Mouse (Mus musculus) liver, embryonic 14.5 days (tissue): ENCODE results near the gene Ehmt1. TPM values are rescaled to one million over a fixed set of nuclear protein-coding genes. Genes with fewer than 3 reads are reported as not detected.

Source experiments
- ATAC-seq: fragments of 200-750 bp; cut with Nextera tagmentation; 2 replicates; pipeline ENCODE4 v1.8.0; 2017; ENCODE audit warnings: moderate number of reproducible peaks, mild to moderate bottlenecking, moderate library complexity; ENCODE audit not compliant: insufficient read depth
- DNase-seq, 3 experiments: peaks; one replicate each; pipeline ENCODE4 v3.0.0-alpha.2; 2012 to 2013; ENCODE audit warnings: low read depth in 3 of 3, low spot score in 3 of 3
- H3K27ac ChIP-seq: fragments of 300-500 bp; sonication (generic); 2 replicates; pipeline ENCODE4 v1.5.1; 2014; ENCODE audit warnings: moderate library complexity, mild to moderate bottlenecking, control low read depth, inconsistent platforms
- H3K27me3 ChIP-seq: fragments of 300-500 bp; sonication (generic); 2 replicates; pipeline ENCODE4 v1.6.1; 2014; ENCODE audit warnings: mild to moderate bottlenecking, low read length, moderate library complexity; ENCODE audit not compliant: control insufficient read depth, insufficient read depth
- H3K36me3 ChIP-seq: fragments of 300-500 bp; sonication (generic); replicated peaks from 2 replicates; pipeline ENCODE4 v1.6.1; 2014; ENCODE audit warnings: low read depth; ENCODE audit not compliant: control insufficient read depth, insufficient read depth
- H3K4me1 ChIP-seq, 2 experiments: fragments of 200-500 bp in 1 of 2; fragments of 300-500 bp in 1 of 2; sonication (generic) in 1 of 2; replicated peaks; 2 replicates each; pipeline ENCODE4 v1.6.1; 2012 to 2014; ENCODE audit warnings: antibody characterized with exemption in 1 of 2, inconsistent platforms in 1 of 2, low read length in 1 of 2; ENCODE audit not compliant: control insufficient read depth in 2 of 2, insufficient read depth in 2 of 2
- H3K4me2 ChIP-seq: fragments of 300-500 bp; sonication (generic); 2 replicates; pipeline ENCODE4 v1.6.1; 2014; ENCODE audit warnings: low read depth, mild to moderate bottlenecking, control low read depth, moderate library complexity
- H3K4me3 ChIP-seq, 2 experiments: fragments of 200-500 bp in 1 of 2; fragments of 300-500 bp in 1 of 2; sonication (generic) in 1 of 2; 2 replicates each; pipeline ENCODE4 v1.5.1; 2012 to 2014; ENCODE audit warnings: low read depth in 2 of 2, low read length in 2 of 2, mild to moderate bottlenecking in 2 of 2, control low read depth in 1 of 2, inconsistent platforms in 1 of 2, moderate library complexity in 1 of 2; ENCODE audit not compliant: insufficient read depth in 1 of 2
- H3K9ac ChIP-seq: fragments of 300-500 bp; sonication (generic); replicated peaks from 2 replicates; pipeline ENCODE4 v1.6.1; 2014; ENCODE audit warnings: mild to moderate bottlenecking, control low read depth, moderate library complexity
- H3K9me3 ChIP-seq: fragments of 300-500 bp; sonication (generic); 2 replicates; pipeline ENCODE4 v1.6.1; 2016; ENCODE audit warnings: low read length, mixed read lengths; ENCODE audit not compliant: control insufficient read depth
- CTCF ChIP-seq: IDR thresholded peaks from 2 replicates; pipeline ENCODE4 v1.5.1; 2016; ENCODE audit warnings: antibody characterized with exemption, low read depth, control low read depth
- EP300 ChIP-seq: IDR thresholded peaks from 2 replicates; pipeline ENCODE4 v1.6.1; 2016; ENCODE audit warnings: antibody characterized with exemption, low read depth
- WGBS: fragments of 180-500 bp; shearing (Covaris S2); extraction: QIAGEN DNeasy Blood & Tissue Kit; methylation state at CpG from one replicate; pipeline ENCODE4 v1.1.7; 2014; ENCODE audit not compliant: insufficient replicate concordance; 5-methylcytosine and 5-hydroxymethylcytosine counted together
- polyA plus RNA-seq, 2 experiments: library from polyadenylated mRNA; depleted of rRNA in 1 of 2; stranded (reverse) in 1 of 2; unstranded in 1 of 2; fragments of >200 nt; fragmentation: Nextera tagmentation in 1 of 2; extraction: Ambion mirVana in 1 of 2; gene quantifications; 2 replicates each; pipeline versions ENCODE4 v1.2.1 to v1.2.3; 2012 to 2014

The Ehmt1 gene
- polyA plus RNA-seq, 2 experiments, result 10.6 to 15.1 TPM

DNA sequence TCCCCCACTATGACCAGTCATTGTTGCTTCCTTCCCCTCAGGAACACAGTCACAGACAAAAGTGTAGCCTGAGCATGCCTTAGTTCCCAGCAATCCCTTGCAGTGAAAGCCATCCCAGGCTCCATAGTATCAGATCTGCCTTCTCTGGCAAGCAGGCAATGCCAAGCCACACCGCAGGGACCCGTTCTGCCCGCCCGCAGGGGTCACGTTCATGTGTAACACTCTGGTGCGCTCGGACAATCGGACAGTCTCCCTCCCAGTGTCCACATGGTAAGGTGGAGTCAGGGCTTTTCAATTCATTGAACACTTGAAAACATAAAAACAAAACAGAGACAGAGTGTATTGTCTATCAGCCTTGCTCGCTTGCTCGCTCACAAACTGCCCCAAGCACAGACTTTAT lies 111.7 kb downstream of the Ehmt1 start:
- TF ChIP-seq EP300 (no peak), CTCF (no peak)
- H3K9ac ChIP-seq, result no peak overlapping the region
- ATAC-seq (no peak), DNase-seq (no peak)
- no peaks in the 10 kb centered on the region for H3K9me3 ChIP-seq
- H3K27me3 ChIP-seq, result no peaks in the 10 kb centered on the region
- H3K4me1 ChIP-seq, result no peaks in the 10 kb centered on the region
- H3K4me2 ChIP-seq, result no peak overlapping the region
- H3K4me3 ChIP-seq, result no peak overlapping the region
- H3K27ac ChIP-seq, result no peak overlapping the region
- peaks cover 17% of the 10 kb centered on the region for H3K36me3 ChIP-seq
- 91% methylated on average over 10 of the region's 10 CpGs for WGBS

DNA sequence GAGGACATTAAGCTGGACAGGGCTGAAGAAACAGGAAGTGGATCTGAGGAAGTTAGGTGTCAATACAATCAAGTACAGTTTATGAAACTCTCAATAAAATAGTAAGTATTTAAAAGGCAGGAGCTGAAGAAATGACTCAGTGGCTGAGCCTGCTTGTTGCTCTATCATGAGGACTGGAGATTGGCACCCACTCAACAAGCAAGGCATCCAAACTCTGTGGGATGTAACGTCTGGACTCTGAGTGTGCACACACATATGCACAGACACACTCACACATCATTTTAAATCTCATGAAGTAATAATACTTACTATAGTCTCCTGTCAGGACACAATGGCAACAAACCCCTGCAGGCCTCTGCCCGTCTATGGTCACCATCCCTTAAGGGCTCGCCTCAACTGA lies 112.4 kb downstream of the Ehmt1 start:
- no peaks in the 10 kb centered on the region for H3K27me3 ChIP-seq
- H3K4me1 ChIP-seq, result no peaks in the 10 kb centered on the region
- TF ChIP-seq EP300, result no peak
- no peak for TF ChIP-seq CTCF
- H3K36me3 ChIP-seq, result peaks cover 23% of the 10 kb centered on the region
- no peaks in the 10 kb centered on the region for H3K9me3 ChIP-seq
- H3K4me3 ChIP-seq, result no peak overlapping the region
- no peak overlapping the region for H3K9ac ChIP-seq
- DNase-seq (no peak), ATAC-seq (no peak)
- WGBS, result 75% methylated on average over 3 of the region's 3 CpGs
- no peak overlapping the region for H3K4me2 ChIP-seq
- H3K27ac ChIP-seq, result no peak overlapping the region

DNA sequence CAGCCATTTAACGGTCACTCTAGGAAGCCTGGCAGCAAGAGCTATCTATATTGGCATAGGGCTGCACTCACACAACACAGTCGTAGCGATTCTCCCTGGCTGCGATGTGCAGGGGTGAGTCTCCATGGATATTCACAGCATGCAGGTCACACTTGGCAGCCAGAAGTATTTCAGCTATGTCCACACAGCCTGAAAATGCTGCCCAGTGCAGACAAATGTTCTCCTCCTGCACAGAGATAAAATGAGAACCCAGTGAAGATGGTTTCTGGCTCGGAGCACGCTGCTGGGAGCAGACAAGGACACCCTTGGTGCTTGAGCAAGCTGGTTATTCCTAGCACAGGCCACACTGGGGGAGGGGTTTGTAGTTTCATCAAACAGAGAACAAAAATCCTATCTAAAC lies 113.3 kb downstream of the Ehmt1 start:
- Histone ChIP-seq H3K4me2 (no peak overlapping the region), H3K27ac (no peak overlapping the region), H3K27me3 (no peaks in the 10 kb centered on the region), H3K9ac (no peak overlapping the region), H3K4me1 (no peaks in the 10 kb centered on the region), H3K4me3 (no peak overlapping the region), H3K9me3 (no peaks in the 10 kb centered on the region), H3K36me3 (peaks cover 26% of the 10 kb centered on the region)
- no peak for DNase-seq
- ATAC-seq, result no peak
- WGBS, result 87% methylated on average over 6 of the region's 6 CpGs
- TF ChIP-seq CTCF (no peak), EP300 (no peak)

- no peak overlapping the region for H3K4me3 ChIP-seq
- no peaks in the 10 kb centered on the region for H3K27me3 ChIP-seq
- no peaks in the 10 kb centered on the region for H3K4me1 ChIP-seq
- H3K27ac ChIP-seq, result no peak overlapping the region
- H3K9me3 ChIP-seq, result no peaks in the 10 kb centered on the region
- TF ChIP-seq EP300 (no peak), CTCF (no peak)
- WGBS, result 69% methylated on average over 4 of the region's 4 CpGs
- ATAC-seq, result no peak
- H3K9ac ChIP-seq, result no peak overlapping the region
- H3K36me3 ChIP-seq, result peaks cover 30% of the 10 kb centered on the region
- DNase-seq, result no peak
- H3K4me2 ChIP-seq, result no peak overlapping the region
These were observed 113.8 kb downstream of the Ehmt1 start for GRCm38 (mm10) chr2:24805621-24806020.

DNA sequence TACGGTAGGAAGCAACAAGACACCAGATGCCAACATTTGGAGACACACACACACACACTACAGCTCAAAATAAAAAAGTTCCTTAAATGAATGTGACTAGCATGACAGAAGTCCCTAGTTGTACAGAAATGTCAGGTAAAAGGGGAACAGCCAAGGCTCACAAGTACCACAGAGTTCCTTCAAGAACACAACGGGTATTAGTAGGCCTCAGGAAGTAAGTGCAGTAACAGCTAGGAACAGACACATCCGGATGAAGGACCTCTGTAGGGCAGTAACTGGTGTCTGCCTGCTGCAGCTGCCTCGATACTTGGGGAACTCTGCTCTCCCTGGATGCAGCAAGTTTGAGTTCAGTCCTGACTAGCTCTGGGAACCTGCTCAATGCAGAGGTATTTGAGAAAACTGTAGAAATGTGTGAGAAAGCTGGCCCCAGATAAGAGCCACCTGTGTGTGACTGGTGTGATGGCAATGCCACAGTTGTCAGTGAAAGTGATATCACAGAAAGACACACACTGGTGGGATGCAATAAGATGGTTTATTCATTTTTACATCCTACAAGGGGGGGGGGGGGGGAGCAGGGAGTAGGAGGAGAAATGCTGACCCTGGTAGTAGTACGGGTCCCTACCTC lies 122.5 kb downstream of the Ehmt1 start:
- no peak overlapping the region for H3K9ac ChIP-seq
- peaks cover 0 to 6% of the 10 kb centered on the region in 2 experiments; a peak in 1 of 4 replicates for H3K4me1 ChIP-seq
- DNase-seq, result no peak
- TF ChIP-seq EP300 (peak; percentile 36; the same call in 1 of the 2 replicates), CTCF (no peak)
- no peak overlapping the region for H3K4me2 ChIP-seq
- no peak overlapping the region for H3K4me3 ChIP-seq
- peaks cover 7% of the 10 kb centered on the region for H3K36me3 ChIP-seq
- peak; percentile 52; the same call in 1 of the 2 replicates for ATAC-seq
- no peaks in the 10 kb centered on the region for H3K9me3 ChIP-seq
- WGBS, result 50% methylated on average over 5 of the region's 5 CpGs
- H3K27me3 ChIP-seq, result no peaks in the 10 kb centered on the region
- no peak overlapping the region for H3K27ac ChIP-seq
